Mouse (Mus musculus): Measurements from ENCODE around the gene Cnn3.
A peak's percentile ranks its signal among the peaks of the same experiment; 100 is the strongest.

Gene Cnn3

GRCm38 (mm10) chr3:121418850-121419435 lies 7.4 kb upstream of the Cnn3 start:
- no peak for DNase-seq

DNA sequence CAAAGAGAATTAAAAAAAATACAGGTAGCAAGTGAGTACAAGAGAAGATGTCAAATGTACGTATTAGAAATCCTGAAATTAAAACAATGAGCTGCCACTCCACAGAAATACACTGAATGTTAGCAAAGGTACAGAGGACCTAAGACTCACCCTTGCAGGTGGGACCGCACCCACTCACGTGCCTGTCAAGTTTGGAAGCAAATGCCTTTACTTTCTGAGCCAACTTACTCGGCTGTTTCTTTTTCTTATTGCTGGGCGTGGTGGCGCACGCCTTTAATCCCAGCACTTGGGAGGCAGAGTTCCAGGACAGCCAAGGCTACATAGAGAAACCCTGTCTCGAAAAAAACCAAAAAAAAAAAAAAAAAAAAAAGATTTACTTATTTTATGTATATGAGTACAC lies 3.9 kb upstream of the Cnn3 start:
- DNase-seq = no peak

- peak; percentile 76 to 88 for DNase-seq
Measured at GRCm38 (mm10) chr3:121426621-121427519, 573 bp downstream of the Cnn3 start.

- DNase-seq = peak; percentile 65 to 71
Measured at GRCm38 (mm10) chr3:121427520-121427908, 1.2 kb downstream of the Cnn3 start.

DNA sequence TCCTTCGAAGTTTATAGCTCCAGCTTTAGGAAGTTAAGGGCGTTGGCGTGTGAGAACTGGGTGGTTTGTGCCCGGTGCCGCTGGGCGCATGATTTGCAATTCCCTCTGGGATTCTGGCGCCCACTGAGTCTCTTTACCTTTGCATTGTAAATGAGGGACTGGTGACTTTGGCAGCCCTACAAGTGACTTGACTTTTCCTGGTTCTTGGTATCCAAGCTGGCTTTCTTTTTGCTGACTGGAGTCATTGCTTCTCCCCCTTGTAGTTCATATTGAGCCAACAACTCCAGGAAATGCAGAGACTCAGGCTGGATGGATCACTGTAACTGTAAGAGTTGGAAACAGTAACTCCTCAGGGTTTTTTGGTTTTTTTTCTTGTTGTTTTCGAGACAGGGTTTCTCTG lies 1.9 kb downstream of the Cnn3 start:
- DNase-seq = peak; percentile 54 to 69

DNA sequence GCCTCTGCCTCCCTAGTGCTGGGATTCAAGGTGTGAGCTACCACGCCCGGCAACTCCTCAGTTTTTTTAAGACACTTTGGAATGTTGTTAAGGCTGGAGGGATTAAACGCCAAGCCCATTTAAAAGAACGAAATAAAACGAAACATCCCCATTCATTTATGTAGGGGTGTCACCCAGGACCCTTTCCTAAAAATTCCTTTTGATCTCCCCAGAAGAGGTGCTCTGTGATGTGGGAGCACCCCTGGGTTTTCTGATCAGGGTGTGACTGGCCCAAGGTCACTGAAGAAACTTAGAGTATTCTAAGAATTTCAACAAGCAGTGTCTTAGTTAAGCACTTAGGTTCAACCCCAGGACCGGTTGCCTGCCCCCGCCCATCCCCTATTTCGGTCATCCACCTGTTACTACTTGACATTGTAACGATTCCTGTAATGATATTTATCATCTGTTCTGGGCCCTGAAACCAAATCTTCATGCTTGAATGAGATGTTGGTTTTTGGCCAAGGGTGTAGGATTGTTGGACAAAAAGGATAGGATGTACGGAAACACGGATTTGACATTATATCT lies 2.5 kb downstream of the Cnn3 start:
- DNase-seq = no peak

- no peak for DNase-seq
Measured at GRCm38 (mm10) chr3:121429469-121429868, 3.2 kb downstream of the Cnn3 start.

DNA sequence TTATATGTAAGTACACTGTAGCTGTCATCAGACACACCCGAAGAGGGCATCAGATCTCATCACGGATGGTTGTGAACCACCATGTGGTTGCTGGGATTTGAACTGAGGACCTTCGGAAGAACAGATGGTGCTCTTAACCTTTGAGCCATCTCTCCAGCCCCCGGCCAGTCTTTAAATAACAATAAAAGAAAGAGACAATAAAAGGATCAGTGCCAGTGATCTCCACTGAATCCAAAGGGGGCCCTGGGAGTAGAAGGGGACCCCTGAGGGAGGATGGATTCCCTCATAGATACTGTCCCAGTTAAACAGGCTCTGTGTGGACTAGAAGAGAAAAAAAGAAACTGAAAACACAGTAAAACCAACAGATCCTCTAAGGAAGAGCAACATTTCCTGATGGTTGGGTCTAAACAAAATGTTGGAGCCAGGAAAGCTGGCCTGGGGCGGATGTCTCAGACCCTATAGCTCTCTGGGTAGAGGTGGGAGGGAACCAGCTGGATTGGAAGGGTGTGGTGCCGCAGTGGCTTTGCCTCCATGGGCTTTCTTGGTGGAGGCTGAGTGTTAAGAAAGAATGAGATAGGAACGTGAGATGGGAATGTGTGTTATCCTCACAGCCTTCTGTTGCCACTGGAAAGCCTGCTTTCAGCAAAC lies 4.1 kb downstream of the Cnn3 start:
- DNase-seq = no peak

DNA sequence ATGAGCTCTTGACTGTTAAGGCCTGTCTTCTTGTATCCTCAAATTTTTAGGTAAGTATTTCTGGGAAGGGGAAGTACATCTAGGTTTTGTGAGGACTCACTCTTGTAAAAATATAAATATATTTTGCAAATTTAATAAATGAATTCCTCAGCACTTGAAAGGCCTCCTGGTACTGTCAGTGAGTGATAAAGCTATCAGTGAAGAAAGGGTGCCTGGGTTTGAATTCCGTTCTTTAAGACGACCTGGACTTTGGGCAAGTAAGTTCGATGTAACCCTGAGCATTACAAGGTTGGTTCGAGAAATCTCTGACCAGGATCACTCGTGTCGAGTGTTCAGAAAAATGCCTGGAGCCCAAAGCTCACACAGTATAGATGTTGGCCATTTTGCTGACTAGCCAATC lies 7.1 kb downstream of the Cnn3 start:
- no peak for DNase-seq

GRCm38 (mm10) chr3:121433968-121434533 lies 7.8 kb downstream of the Cnn3 start:
- DNase-seq = no peak

- DNase-seq = no peak
Measured at GRCm38 (mm10) chr3:121435296-121435695, 9.0 kb downstream of the Cnn3 start.

DNA sequence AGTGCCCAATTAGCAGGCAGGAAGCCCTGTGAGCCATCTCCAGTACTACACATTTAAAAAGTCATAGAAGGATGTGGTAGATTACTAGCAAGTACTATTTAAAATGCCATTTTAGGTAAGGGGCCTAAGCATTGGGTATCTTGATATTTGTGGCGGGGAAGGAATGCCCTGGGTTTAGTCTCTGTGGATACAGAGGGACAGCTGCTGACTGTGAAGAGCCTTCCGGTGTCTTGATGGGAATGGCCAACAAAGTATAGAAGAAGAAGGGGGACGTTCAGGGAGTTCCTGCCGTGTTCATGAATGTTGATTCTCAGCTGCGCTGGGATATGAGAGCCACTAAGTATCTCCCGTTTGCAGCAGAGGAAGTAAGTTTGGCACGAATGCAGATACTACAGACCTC lies 10.8 kb downstream of the Cnn3 start:
- DNase-seq = no peak

- peak; percentile 53 to 71 for DNase-seq
Measured at GRCm38 (mm10) chr3:121437996-121438395, 11.7 kb downstream of the Cnn3 start.

- DNase-seq = peak in 1 of 2 experiments; percentile 60
Measured at GRCm38 (mm10) chr3:121439623-121440161, 13.4 kb downstream of the Cnn3 start.

GRCm38 (mm10) chr3:121441504-121441903 lies 15.2 kb downstream of the Cnn3 start:
- no peak for DNase-seq

- DNase-seq = peak in 1 of 2 experiments; percentile 62
Measured at GRCm38 (mm10) chr3:121442288-121442687, 16.0 kb downstream of the Cnn3 start.

DNA sequence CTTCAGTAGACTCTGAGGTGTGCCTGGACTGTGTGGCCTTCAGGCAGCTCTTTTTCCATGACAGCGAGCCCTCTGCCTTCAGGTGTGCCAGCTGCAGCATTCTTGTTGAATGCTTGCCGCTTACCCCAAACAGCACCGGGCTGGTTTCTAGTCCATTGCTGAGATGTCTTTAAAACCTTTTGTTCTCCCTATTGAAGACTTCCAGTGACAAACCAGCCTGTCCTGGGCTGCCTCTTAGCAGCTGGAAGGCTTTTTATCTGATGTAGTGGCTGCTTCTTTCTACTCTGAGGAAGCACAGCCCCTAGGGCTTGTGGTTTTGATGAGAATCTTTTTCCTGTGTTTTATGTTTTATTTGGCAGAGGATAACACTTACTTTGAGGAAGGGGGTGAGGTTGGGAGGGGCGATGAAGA lies 17.6 kb downstream of the Cnn3 start:
- no peak for DNase-seq

GRCm38 (mm10) chr3:121444414-121444813 lies 18.1 kb downstream of the Cnn3 start:
- no peak for DNase-seq

DNA sequence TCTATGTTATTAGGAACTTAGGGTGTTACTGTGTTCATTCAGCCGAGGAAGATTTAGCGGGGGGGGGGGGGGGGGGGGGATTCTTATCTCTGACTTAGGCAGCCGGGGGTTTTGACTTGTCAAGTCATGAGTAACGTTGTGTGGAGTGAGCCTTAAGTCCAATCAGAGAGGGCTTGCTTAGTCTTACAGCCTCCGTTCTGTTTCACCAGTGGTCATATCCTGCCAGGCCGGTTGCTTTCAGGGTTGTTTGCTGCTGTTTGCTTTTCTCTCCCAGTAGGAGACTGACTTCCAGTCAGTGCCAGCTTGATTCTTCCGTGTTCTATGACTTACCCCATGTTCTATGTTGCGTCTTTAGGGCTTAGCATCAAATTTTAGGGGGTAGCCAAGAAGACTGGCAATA lies 20.2 kb downstream of the Cnn3 start:
- DNase-seq = no peak

GRCm38 (mm10) chr3:121448029-121448468 lies 21.8 kb downstream of the Cnn3 start:
- peak; percentile 79 to 80 for DNase-seq

GRCm38 (mm10) chr3:121448606-121449005 lies 22.3 kb downstream of the Cnn3 start:
- no peak for DNase-seq

GRCm38 (mm10) chr3:121449527-121449926 lies 23.2 kb downstream of the Cnn3 start:
- peak; percentile 51 to 63 for DNase-seq

DNA sequence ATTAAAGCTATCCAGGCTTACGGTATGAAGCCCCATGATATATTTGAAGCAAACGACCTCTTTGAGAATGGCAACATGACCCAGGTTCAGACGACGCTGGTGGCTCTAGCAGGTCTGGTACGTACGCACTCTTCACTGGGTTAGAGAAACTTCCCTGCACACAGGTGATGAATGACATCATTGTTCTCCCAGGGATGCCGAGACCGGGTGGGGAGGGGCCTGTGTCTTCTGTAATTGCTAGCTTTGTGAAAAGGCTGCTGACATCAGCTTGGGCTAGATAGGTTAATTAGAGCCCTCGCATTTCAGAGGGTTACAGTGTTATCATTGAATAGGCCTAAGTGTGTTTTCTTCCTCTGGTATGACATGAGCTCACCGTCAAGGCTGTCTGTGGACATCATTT lies 25.1 kb downstream of the Cnn3 start:
- DNase-seq = no peak
